Mouse (Mus musculus) ovary, adult 18-20 months (tissue): ENCODE measurements around the gene Ppm1l.

Source experiments
- DNase-seq: peaks from one replicate; pipeline ENCODE4 v3.0.0; 2022; ENCODE audit warnings: low spot score, mixed read lengths

Ppm1l gene

GRCm38 (mm10) chr3:69438773-69439514 is 122.3 kb downstream of the Ppm1l start:
- DNase-seq = no peak

- DNase-seq = no peak
These were observed 124.1 kb downstream of the Ppm1l start for GRCm38 (mm10) chr3:69440761-69441160.

GRCm38 (mm10) chr3:69446989-69447388 is 130.3 kb downstream of the Ppm1l start:
- DNase-seq = no peak

GRCm38 (mm10) chr3:69449041-69449440 is 132.4 kb downstream of the Ppm1l start:
- no peak for DNase-seq

- DNase-seq = no peak
These were observed 137.7 kb downstream of the Ppm1l start for GRCm38 (mm10) chr3:69454330-69454729.

- no peak for DNase-seq
These were observed 139.4 kb downstream of the Ppm1l start for GRCm38 (mm10) chr3:69456071-69456470.

- DNase-seq = no peak
These were observed 142.1 kb downstream of the Ppm1l start for GRCm38 (mm10) chr3:69458756-69459155.

GRCm38 (mm10) chr3:69461956-69462355 is 145.3 kb downstream of the Ppm1l start:
- no peak for DNase-seq

- no peak for DNase-seq
These were observed 149.1 kb downstream of the Ppm1l start for GRCm38 (mm10) chr3:69465751-69466150.

- no peak for DNase-seq
These were observed 151.8 kb downstream of the Ppm1l start for GRCm38 (mm10) chr3:69468280-69469008.

- no peak for DNase-seq
These were observed 152.9 kb downstream of the Ppm1l start for GRCm38 (mm10) chr3:69469463-69470141.

- DNase-seq = no peak
These were observed 153.6 kb downstream of the Ppm1l start for GRCm38 (mm10) chr3:69470142-69470796.

GRCm38 (mm10) chr3:69475850-69476450 is 159.3 kb downstream of the Ppm1l start:
- DNase-seq = no peak

- no peak for DNase-seq
These were observed 163.3 kb downstream of the Ppm1l start for GRCm38 (mm10) chr3:69479937-69480336.

- no peak for DNase-seq
These were observed 165.2 kb downstream of the Ppm1l start for GRCm38 (mm10) chr3:69481835-69482234.

- DNase-seq = no peak
These were observed 167.4 kb downstream of the Ppm1l start for GRCm38 (mm10) chr3:69484006-69484574.

GRCm38 (mm10) chr3:69484582-69484981 is 167.9 kb downstream of the Ppm1l start:
- DNase-seq = no peak

GRCm38 (mm10) chr3:69485347-69485746 is 168.7 kb downstream of the Ppm1l start:
- no peak for DNase-seq

GRCm38 (mm10) chr3:69485756-69486155 is 169.1 kb downstream of the Ppm1l start:
- peak; percentile 41 for DNase-seq

- DNase-seq = no peak
These were observed 170.8 kb downstream of the Ppm1l start for GRCm38 (mm10) chr3:69487471-69487870.

GRCm38 (mm10) chr3:69489669-69490068 is 173.0 kb downstream of the Ppm1l start:
- DNase-seq = no peak
